Mouse (Mus musculus): ENCODE data around the gene Bmx.

- TF ChIP-seq CTCF (IDR thresholded peaks at IDR 0.05; ENCODE audit: low read depth, low read length), result no peak
- TF ChIP-seq EP300 (IDR thresholded peaks at IDR 0.05; ENCODE audit: insufficient read depth, low read depth, low read length), result no peak
Measured at GRCm38 (mm10) chrX:164145463-164146250, 112.3 kb downstream of the Bmx start.
